Mouse (Mus musculus) layer of hippocampus, postnatal 36 days (tissue): ENCODE results near the gene Bex1. TPM values are rescaled to one million over a fixed set of nuclear protein-coding genes. Genes with fewer than 3 reads are reported as not detected.
"Not testable (repeated sequence)": the region's sequence is repeated elsewhere in the genome, so short reads cannot be mapped to it uniquely, and the experiment has no call there.

ENCODE experiments used
- DNase-seq, 2 experiments: peaks; one replicate each; pipeline ENCODE4 v3.0.0; 2022
- total RNA-seq, 2 experiments: library from RNA; stranded (reverse); gene quantifications; 2 replicates each; pipeline ENCODE4 v1.2.3; 2021

Bex1 gene
- total RNA-seq = 10 to 100 TPM; 63.5 to 71.5 TPM

- DNase-seq = not testable (repeated sequence)
These were observed at the start of gene Bex1, which contains the start of gene Tceal7 for GRCm38 (mm10) chrX:136214729-136215677. Bex1 (minus strand) TSS chrX:136215513. Tceal7 (plus strand) TSS chrX:136214779.

DNA sequence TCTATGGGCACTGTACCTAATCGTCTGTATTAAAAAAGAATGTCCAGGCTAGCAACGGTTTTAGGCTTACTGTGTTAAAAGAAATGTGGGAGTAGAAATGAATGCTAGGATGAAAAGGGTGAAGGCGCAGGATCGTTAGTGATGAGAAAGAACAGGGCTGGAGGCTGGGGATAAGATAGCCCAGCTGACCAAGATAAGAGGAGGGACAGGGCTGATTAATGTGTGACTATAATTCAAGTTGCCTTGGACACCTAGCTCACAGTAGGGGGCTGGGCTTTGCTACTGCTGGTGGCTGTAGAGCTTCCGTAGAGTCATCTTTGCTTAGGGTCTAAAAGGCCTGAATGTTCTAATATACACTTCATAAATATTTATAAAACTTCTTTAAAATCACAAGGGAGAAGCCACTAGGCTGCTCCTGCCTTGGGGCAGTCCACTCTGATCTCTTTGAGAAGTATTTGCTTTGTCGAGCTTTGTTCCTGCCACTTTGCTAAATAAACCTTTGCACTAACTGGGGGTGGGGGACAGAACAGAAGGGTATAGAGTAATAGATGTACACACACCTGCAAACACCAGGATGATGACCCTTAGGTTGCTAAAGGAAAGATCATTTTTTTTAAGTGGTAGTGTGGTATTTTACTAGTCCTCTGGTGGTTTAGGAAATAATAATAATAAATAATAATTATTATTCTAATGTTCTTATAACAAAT lies 36.9 kb upstream of the Bex1 start:
- DNase-seq = no peak

- no peak for DNase-seq
These were observed 34.4 kb upstream of the Bex1 start for GRCm38 (mm10) chrX:136249671-136250070.

- DNase-seq = no peak
These were observed 33.5 kb upstream of the Bex1 start for GRCm38 (mm10) chrX:136248811-136249210.

DNA sequence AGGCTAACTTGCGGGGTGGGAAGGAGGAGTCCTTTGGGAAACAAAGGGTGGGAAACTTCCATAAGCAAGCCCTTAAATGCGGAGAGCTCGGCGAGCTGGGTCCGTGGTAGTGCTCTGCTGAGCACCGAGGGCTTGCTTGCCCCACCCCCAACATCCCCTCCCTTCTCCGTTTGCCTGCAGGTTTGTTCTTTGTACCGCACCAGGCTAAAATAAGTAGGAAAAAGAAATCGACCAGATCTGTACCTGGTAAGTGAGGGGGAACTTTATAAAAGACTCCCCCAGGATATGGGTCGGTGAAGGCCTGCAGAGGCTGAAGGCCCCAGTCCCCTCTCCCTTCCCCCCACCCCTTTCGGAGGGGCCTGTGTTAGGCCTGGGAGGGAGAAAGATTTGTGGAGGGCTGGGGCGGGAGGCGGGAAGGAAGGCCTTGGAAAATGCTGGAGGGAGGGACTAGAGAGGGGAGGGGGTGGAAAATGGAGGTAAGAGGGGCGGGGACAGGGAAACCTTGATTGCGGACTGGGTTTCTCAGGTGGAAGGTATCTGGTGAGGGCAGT lies 30.3 kb upstream of the Bex1 start:
- DNase-seq = no peak

DNA sequence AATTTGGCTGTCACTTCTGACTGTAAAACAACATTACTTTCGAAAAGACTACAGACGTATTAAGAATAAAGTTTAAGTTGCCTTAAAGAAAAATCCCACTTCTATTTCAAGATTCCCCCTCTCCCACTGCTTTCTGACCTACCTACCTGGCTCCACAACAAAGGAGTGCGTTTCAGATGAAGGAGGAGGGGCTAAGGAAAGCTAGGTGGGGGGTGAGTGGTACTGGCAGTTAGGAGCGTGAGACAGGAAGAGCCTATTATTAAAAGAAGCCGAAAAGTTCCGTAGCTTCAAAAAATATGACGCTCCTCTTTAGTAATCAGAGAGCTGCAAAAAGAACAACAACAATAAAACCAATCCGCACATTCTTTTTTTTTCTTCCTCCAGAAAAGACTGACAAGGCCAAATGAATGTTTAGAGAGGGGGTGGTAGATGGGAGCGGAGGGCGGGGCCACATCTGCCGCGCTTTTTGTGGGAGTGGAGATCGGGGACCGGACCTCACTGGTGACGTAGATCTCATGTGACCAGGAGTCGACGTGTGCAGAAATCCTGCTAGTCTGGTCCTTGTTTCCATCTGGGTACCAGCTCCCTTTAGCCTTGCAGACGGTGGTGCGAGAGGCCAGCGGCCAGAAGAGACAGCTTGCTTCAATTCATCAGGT lies 29.4 kb upstream of the Bex1 start, which contains the start of gene Tceal9:
TSS of gene Tceal9 (plus strand) at position 506 of the 656 bp plus-strand sequence.
- peak; percentile 56 to 62 for DNase-seq

DNA sequence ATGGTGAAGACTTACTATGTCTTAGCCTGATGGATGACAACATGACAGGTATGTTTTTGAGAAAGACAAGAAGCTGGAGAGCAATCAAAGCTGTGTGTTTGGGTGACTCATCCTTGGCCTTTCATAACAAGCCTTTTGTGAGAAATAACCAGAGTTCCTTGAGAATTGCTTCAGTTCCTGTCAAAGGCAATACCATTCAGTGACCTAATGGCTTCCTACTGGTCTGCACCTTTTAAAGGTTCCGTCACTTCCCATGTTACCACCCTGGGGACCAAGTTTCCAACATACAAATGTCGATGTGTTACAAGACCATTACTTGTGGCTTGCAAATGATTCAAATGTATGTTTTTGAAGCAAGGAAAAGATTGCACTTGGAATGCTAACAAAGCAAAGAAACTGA lies 27.9 kb upstream of the Bex1 start:
- DNase-seq = no peak

- no peak for DNase-seq
These were observed 22.8 kb upstream of the Bex1 start for GRCm38 (mm10) chrX:136238118-136238517.

DNA sequence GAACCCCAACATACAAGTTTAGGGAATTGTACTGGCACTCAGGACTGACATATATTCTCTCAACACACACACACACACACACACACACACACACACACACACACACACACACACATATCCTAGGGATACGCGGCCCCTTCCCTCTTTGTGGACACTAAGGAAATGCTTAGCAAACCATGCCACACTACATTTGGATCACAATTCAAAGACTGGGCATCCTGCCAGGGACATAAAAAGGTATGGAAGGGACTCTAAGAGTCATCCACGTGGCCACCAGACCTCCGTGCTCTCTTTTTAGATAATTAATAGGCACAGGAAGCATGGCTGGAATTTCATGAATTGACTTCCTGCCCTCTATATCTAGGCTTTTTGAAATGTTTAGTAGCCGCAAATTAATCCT lies 12.5 kb upstream of the Bex1 start:
- DNase-seq = no peak

- no peak for DNase-seq
These were observed 8.4 kb upstream of the Bex1 start for GRCm38 (mm10) chrX:136223714-136224113.

DNA sequence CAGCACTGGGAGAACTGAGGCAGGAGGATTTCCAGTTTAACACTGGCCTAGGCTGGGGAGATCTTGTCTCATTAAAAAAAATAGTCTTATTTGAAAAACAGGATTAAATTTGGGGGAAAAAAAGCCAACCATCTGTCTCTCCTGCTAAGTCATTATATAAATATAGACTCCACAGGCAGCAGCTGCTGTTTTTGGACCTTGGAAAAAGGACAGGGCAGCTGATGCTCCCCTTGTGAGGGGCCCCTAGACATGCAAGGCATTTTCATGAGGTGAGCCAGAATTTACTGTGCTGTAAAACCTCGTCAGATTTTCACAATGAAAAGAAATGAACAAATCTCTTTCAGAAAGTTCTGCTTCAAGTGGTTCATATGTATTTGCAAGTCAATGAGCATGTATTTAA lies 990 bp upstream of the Bex1 start:
- no peak for DNase-seq

GRCm38 (mm10) chrX:136213396-136213795 lies 1.9 kb downstream of the Bex1 start:
- no peak for DNase-seq

- no peak for DNase-seq
These were observed 10.9 kb downstream of the Bex1 start for GRCm38 (mm10) chrX:136204406-136204805.

- DNase-seq = peak; percentile 27 to 49
These were observed 11.6 kb downstream of the Bex1 start, which contains the start of gene Tceal5 for GRCm38 (mm10) chrX:136203664-136204066. Tceal5 (minus strand) TSS chrX:136203876.

DNA sequence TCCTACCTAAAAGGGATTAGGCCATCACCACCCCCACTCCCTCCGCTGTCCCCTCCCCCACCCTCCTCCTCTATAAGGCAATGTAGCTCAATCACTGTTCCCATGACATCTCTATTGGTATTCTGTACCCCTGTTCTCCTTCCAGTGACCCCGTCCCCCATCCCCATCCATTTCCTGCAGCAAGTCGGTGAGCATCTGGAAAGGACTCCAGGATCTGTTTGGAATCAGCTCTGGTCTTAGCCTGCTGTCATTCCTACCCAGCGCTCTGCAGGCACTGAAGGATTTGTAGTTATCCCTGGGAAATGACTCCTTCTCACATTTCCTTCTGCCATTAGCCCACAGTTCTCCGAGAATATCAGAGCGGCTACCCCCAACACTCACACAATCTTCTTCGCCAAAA lies 12.1 kb downstream of the Bex1 start:
- peak in 1 of 2 experiments; percentile 4 for DNase-seq

GRCm38 (mm10) chrX:136196873-136197272 lies 18.4 kb downstream of the Bex1 start:
- no peak for DNase-seq

DNA sequence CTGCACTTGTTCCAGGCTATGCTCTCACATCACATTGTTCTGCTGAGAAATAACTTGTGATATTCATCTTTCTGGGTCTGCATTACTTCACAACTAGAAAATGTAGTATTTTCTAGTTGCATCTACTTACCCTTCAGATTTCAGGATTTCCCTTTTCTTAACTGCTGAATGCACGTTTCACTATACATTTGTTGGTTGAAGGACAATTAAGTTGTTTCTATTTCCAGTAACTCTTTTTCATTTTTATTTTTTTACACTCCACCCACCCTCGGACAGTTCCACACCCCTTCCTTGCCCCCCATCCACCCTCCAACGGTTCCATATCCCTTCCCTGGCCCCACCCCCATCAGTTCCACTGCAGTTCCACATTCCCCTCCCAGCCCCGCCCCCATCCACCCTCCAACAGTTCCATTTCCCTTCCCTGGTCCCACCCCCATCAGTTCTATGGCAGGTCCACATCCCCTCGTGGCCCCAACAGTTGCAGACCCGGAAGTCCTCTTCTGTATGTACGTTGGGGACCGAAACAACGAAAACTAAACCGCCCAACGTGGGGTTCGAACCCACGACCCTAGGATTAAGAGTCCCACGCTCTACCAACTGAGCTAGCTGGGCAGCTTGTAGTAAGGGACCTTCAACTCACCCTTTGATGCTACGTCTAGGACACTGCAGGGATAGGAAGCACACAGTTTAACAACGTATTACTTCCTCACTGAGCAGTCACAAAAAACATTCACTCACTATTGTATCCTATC lies 19.9 kb downstream of the Bex1 start:
- DNase-seq = no peak

DNA sequence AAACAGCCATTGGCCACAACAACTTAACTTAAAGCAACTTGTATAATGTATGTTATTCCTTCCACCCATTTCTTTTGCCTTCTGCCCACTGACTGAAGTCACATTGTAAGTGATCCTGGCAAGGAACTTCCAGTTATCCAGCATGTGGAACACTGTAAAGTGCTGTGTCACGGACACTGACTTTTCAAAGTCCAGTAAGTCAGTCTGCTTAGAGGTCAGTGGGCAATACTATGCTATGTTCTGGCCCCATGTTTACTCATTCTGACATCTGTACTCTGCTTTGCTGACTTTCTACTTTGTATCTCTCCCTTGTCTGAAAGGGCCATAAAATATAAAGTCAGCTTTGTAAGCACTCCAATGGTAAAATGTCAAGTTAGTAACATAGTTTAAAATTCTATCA lies 32.2 kb downstream of the Bex1 start:
- DNase-seq = no peak

DNA sequence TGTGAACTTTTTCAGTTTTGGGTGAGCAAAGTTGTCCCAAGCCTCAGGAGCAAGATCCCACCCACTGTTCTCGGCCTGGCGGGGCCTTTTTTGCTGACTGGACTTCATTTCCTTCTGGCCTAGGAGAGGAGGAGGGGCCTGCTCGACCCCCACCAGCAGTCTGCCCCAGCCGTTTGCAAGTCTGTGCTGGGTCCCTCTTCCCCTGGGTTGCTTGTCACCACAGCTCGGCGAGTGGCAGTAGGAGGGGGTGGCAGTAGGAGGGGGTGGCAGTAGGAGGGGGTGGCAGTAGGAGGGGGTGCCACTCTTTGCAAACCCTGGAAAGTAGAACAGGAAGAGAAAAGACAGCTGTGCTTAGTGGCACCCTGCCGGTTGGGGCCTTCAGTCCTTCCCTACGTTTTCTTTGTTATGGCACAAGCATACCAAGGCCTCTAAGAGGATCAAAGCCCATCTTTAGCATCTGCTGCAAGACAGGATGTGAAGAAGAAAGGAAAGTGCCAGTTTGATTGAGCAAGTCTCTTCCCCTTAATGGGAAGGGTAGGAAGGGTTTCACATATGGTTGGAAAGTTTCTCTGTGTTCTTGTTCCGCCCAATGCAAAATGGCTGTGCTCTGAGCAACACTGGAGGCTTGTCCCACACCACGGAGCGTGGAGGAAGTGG lies 34.3 kb downstream of the Bex1 start:
- no peak for DNase-seq

GRCm38 (mm10) chrX:136172786-136173185 lies 42.5 kb downstream of the Bex1 start:
- DNase-seq = no peak

- peak; percentile 62 for DNase-seq
These were observed 43.2 kb downstream of the Bex1 start, which contains the start of gene Tceal8 for GRCm38 (mm10) chrX:136172118-136172551. Tceal8 (minus strand) TSS chrX:136172342.
